In genomic region chr9:24770149-24770940, GRCm38 (mm10) we compare ENCODE assay signal across 9 mouse cellular contexts. TPM values are rescaled to one million over a fixed set of nuclear protein-coding genes. Genes with fewer than 3 reads are reported as not detected.
DNase-seq lines count a peak whose midpoint lies in the region; ATAC-seq lines count a peak whose summit lies in the region.
"Had no signal": no experiment of that assay in that cellular context is flagged by ENCODE, and none has a peak within 500 bp of the region (broad histone marks: within the 10 kb centered on the region; RNA-seq: fewer than 3 reads in every experiment).

No protein-coding gene starts in this region.

- peaks cover 5% of the 10 kb centered on the region; the same call in 1 of the 2 replicates for H3K4me1 ChIP-seq in kidney, embryonic 14.5 days (ENCODE audit: control insufficient read depth, insufficient read depth, low read length)
- H3K4me1 ChIP-seq in forebrain, embryonic 11.5 days (replicated peaks; ENCODE audit: control insufficient read depth, insufficient read depth, low read length) = peaks cover 15% of the 10 kb centered on the region; the same call in 1 of the 2 replicates
- H3K4me1 ChIP-seq in intestine, embryonic 14.5 days (replicated peaks; ENCODE audit: control insufficient read depth, insufficient read depth, low read length) = peaks cover 13% of the 10 kb centered on the region; the same call in 1 of the 2 replicates
- H3K4me1 ChIP-seq in neural tube, embryonic 12.5 days = peaks cover 17% of the 10 kb centered on the region

- H3K9ac ChIP-seq in kidney, embryonic 14.5 days (ENCODE audit: low read depth, low read length) = no peak overlapping the region
- no peak overlapping the region for H3K9ac ChIP-seq in forebrain, embryonic 11.5 days (ENCODE audit: low read length)
- H3K9ac ChIP-seq in intestine, embryonic 14.5 days (ENCODE audit: low read length) = no peak overlapping the region
- H3K9ac ChIP-seq in neural tube, embryonic 12.5 days = no peak overlapping the region

- no peaks in the 10 kb centered on the region for H3K36me3 ChIP-seq in kidney, embryonic 14.5 days (ENCODE audit: control insufficient read depth, insufficient read depth, low read length)
- H3K36me3 ChIP-seq in forebrain, embryonic 11.5 days (ENCODE audit: control insufficient read depth, insufficient read depth, low read length) = no peaks in the 10 kb centered on the region
- H3K36me3 ChIP-seq in intestine, embryonic 14.5 days (ENCODE audit: control insufficient read depth, insufficient read depth, low read length) = no peaks in the 10 kb centered on the region
- H3K36me3 ChIP-seq in neural tube, embryonic 12.5 days = no peaks in the 10 kb centered on the region

- H3K4me2 ChIP-seq in kidney, embryonic 14.5 days (replicated peaks; ENCODE audit: low read depth, low read length) = peak overlapping the region; percentile 26; the same call in 1 of the 2 replicates
- H3K4me2 ChIP-seq in forebrain, embryonic 11.5 days (ENCODE audit: low read depth, low read length, severe bottlenecking) = peak overlapping the region; percentile 34; the same call in 1 of the 2 replicates
- H3K4me2 ChIP-seq in intestine, embryonic 14.5 days (ENCODE audit: low read length) = peak overlapping the region; percentile 36
- H3K4me2 ChIP-seq in neural tube, embryonic 12.5 days (replicated peaks) = peak overlapping the region; percentile 41

- WGBS in kidney, embryonic 14.5 days = 1% methylated on average over 41 of the region's 41 CpGs
- under 1% methylated on average over 41 of the region's 41 CpGs for WGBS in forebrain, embryonic 11.5 days
- WGBS in intestine, embryonic 14.5 days = 2% methylated on average over 41 of the region's 41 CpGs
- WGBS in neural tube, embryonic 12.5 days = under 1% methylated on average over 41 of the region's 41 CpGs

- H3K27me3 ChIP-seq in kidney, embryonic 14.5 days (ENCODE audit: control insufficient read depth, insufficient read depth, low read length) = peaks cover 91% of the 10 kb centered on the region
- peaks cover 69% of the 10 kb centered on the region for H3K27me3 ChIP-seq in forebrain, embryonic 11.5 days (ENCODE audit: control insufficient read depth, insufficient read depth, low read length)
- peaks cover 82% of the 10 kb centered on the region for H3K27me3 ChIP-seq in intestine, embryonic 14.5 days (replicated peaks; ENCODE audit: control insufficient read depth, insufficient read depth, low read length)
- H3K27me3 ChIP-seq in neural tube, embryonic 12.5 days (replicated peaks) = peaks cover 77% of the 10 kb centered on the region

- no peak for ATAC-seq in kidney, embryonic 14.5 days (ENCODE audit: low FRiP score, low TSS enrichment)
- no peak for ATAC-seq in forebrain, embryonic 11.5 days (replicated peaks; ENCODE audit: low FRiP score)
- no peak for ATAC-seq in intestine, embryonic 14.5 days (replicated peaks; ENCODE audit: low FRiP score, low TSS enrichment, low read depth)
- no peak for ATAC-seq in neural tube, embryonic 12.5 days (ENCODE audit: low FRiP score, low read depth)

- peak overlapping the region; percentile 19 for H3K4me3 ChIP-seq in kidney, embryonic 14.5 days (ENCODE audit: low read length)
- H3K4me3 ChIP-seq in forebrain, embryonic 11.5 days (ENCODE audit: low read depth, low read length) = peak overlapping the region; percentile 9; the same call in 1 of the 2 replicates
- peak overlapping the region; percentile 16 for H3K4me3 ChIP-seq in intestine, embryonic 14.5 days (ENCODE audit: low read depth, low read length)
- H3K4me3 ChIP-seq in neural tube, embryonic 12.5 days = peak overlapping the region; percentile 13; the same call in 1 of the 2 replicates

- H3K9me3 ChIP-seq in kidney, embryonic 14.5 days (ENCODE audit: control insufficient read depth, low read length) = no peaks in the 10 kb centered on the region
- H3K9me3 ChIP-seq in forebrain, embryonic 11.5 days (ENCODE audit: control insufficient read depth, low read length) = no peaks in the 10 kb centered on the region
- no peaks in the 10 kb centered on the region for H3K9me3 ChIP-seq in intestine, embryonic 14.5 days (ENCODE audit: control insufficient read depth, low read length)
- no peaks in the 10 kb centered on the region for H3K9me3 ChIP-seq in neural tube, embryonic 12.5 days

- no peak overlapping the region for H3K27ac ChIP-seq in kidney, embryonic 14.5 days (ENCODE audit: low read depth, low read length)
- H3K27ac ChIP-seq in forebrain, embryonic 11.5 days (ENCODE audit: low read depth, low read length) = no peak overlapping the region
- H3K27ac ChIP-seq in intestine, embryonic 14.5 days (ENCODE audit: low read depth) = no peak overlapping the region
- H3K27ac ChIP-seq in neural tube, embryonic 12.5 days = no peak overlapping the region

- DNase-seq in kidney, postnatal 36 days = no peak
- DNase-seq in forebrain, embryonic 11.5 days (ENCODE audit: low spot score) = no peak
- DNase-seq in intestine, embryonic 14.5 days (ENCODE audit: low spot score) = peak; percentile 69
- no peak for DNase-seq in cerebellum, adult 9-11 months
- DNase-seq in left cerebral cortex, adult 18-20 months (ENCODE audit: low spot score in 2 of 2) = no peak
- no peak for DNase-seq in layer of hippocampus, adult 8-10 months (ENCODE audit: low spot score in 2 of 2)

RNA-seq across cellular contexts. Expression of gene Tbx20, which starts 3.8 kb away (rescaled TPM):
- polyA plus RNA-seq in kidney, embryonic 14.5 days (2014; fragmentation: Nextera tagmentation; extraction: Ambion mirVana) = not detected in 2 replicates
- polyA plus RNA-seq in forebrain, embryonic 11.5 days (2014; fragmentation: Nextera tagmentation; extraction: Ambion mirVana) = 0.48 TPM in 1 of 2 replicates, not detected in the other
- polyA plus RNA-seq in intestine, embryonic 14.5 days (2014; fragmentation: Nextera tagmentation; extraction: Ambion mirVana) = 0.07 and 0.17 TPM in 2 replicates
- polyA plus RNA-seq in neural tube, embryonic 12.5 days (2016; fragmentation: Nextera tagmentation; extraction: Ambion mirVana) = 0.15 and 0.40 TPM in 2 replicates
- not detected for total RNA-seq in left cerebral cortex, adult 18-20 months (2021)
- not detected for total RNA-seq in layer of hippocampus, adult 8-10 months (2022)
- total RNA-seq: MEL had no signal
